Mouse (Mus musculus): ENCODE measurements at regions not wholly inside any gene's neighbourhood (a gene's known extent, or its start where the extent isn't known, plus 50 kb on each side); places are given as distances from the start of the nearest gene placed in this dataset.

DNA sequence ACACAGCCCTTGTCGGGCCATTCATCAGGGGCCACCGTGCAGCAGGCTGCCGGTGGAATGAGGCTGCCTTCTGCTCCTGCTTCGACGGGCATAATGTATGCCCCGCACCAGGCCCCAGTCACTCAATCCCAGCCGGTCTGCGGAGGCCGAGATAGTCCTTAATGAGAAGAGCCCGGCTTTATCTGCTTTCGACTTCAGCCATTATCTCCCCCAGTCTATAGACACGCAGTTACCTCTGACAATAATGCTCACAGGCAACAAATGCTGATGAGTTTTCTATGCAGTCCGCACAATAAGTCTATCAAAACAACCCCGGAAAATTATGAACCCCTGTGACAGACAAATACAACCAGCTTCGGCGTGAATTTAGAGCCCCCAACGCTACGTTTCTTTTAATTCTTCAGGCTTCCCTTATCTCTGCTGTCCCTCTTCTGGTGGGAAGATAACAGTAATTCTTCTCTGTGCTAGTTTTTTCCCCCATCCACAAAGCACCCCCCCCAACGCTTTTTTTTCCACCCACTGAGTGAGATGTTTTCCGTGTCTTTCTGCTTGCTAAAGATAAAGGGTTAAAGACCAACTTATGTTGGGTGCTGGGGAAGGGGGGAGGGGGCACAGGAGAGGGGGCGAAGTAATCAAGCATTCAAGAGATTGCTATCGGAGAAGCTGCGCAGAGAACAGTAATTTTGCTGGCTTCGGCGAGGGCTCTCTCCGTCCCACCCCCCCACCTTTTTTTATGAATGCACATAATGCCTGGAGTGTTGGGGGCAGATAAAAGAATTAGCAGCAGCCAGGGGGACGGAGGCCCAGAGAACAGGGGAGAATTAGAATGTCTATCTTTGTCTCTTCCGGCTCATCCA, 117.8 kb downstream of the Mrm1 start:
- no peak for DNase-seq

DNA sequence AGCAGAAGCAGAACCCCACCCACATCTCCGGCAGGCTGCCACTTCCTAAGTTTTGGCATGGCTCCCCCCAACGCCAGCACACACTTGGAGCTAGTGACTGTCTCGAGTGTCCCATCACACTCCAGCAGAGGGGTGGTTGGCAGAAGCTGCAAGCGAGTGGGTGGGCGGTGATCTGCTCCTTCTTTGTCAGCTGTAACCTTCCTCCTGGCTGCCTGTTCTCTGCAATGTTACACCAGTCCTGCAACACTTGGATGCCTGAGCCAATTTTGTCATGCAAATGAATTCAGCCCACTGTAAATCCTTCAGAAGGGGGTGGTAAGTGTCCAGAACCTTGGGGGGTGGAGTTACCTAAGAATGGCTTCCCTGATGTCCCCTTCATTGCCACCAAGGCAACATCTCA, 121.8 kb downstream of the Mrm1 start:
- DNase-seq, result no peak

DNA sequence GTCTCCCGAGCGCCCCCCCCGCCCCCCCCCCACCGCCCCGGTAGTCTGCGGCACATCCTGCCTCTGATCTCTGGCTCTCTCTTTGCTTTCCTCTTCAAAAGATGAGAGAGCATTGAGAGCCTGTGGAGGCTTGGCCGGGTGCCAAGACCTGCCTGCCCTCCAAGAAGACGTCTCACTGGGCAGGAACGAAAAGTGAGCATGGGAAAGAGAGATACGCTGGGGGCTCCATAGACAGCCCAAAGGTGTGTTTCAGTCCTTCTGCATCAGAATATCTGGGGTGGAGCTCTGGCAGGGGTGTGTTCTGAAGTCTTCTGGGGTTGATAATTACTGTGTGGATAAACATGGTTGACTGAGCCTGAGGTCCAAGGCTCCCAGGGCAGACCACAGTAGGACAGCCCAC, 126.7 kb downstream of the Mrm1 start:
- DNase-seq, result no peak

DNA sequence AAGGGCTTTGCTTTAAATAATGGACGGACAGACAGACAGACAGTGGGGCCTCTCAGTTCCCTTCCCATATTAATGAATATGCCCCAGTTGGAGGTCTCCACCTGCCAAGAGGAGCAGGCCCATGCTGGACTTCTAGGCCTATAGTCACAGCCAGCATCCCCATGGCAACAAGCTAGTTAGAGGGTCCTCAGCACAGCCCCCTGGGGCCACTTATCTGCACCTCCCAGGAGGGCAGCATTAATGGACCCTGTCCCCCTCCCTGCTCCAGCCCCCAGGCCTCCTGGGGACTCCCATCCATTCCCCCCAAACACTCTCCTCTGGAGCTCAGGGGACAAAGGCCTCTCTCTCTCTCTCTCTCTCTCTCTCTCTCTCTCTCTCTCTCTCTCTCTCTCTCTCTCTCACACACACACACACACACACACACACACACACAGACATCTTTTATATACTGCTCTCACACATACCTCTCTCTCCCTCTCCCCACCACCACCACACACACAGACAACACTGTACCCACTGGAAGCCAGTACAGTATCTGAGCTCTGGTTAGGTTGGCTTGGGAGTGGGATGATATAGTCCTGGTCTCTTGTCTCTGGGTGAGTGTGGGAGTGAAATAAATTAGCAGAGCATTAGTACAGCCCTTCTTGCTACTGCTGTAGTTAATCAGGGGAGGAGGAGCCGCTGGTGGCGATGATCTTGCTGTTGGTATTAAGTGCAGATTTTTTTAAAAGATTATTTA, 127.7 kb downstream of the Mrm1 start:
- DNase-seq, result no peak

DNA sequence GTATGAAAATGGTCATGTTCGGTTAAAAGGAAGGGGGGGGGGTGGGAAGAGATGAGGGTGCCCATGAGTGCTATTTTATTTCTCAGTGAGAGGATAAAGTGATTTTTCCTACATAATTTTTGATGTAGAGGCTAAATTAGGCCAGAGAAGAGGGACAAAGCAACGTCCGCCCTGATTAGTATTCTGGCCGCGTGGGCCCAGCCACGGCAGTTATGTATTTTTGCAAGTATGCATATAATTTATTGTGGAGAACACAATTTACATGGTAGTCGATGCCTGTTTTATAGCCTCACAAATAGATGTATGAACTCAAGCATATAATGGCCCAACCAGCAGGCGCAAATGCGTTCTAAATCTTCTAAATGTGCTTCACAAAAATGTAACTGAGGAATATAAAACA, 132.8 kb downstream of the Mrm1 start:
- DNase-seq, result no peak

DNA sequence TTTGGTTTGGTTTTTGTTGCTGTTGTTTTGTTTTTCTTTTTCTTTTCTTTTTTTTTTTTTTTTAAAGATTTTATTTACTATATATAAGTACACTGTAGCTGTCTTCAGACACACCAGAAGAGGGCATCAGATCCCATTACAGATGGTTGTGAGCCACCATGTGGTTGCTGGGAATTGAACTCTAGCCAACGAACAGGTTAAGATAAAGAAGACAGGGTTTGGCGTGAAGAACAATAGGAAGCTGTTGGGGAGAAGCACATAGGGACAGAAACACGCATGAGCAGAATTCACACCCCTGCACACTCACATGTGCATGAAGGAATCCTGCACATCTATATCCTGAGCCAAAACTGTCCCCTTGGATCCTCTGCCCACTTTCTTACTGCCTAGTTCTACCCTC, 135.0 kb downstream of the Mrm1 start:
- no peak for DNase-seq

DNA sequence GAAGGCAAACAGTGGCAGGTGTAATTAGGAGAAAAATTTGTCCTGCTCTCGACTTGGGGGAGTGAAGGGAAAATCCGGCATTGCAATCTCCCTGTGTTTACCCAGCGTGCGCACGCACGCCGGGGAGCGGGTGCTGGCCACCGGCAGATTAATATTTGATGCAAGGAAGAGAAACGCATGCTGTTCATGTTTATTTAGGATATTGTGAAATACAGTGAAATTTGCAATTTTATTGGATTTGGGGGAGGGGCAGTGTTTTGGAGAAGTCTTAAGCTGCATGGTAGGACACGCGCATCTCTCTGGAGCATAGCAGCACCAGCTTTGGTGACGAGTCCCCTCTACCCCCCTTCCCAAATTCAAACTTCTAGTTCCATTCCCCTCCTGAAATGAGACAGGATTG, 136.4 kb downstream of the Mrm1 start:
- DNase-seq, result no peak

DNA sequence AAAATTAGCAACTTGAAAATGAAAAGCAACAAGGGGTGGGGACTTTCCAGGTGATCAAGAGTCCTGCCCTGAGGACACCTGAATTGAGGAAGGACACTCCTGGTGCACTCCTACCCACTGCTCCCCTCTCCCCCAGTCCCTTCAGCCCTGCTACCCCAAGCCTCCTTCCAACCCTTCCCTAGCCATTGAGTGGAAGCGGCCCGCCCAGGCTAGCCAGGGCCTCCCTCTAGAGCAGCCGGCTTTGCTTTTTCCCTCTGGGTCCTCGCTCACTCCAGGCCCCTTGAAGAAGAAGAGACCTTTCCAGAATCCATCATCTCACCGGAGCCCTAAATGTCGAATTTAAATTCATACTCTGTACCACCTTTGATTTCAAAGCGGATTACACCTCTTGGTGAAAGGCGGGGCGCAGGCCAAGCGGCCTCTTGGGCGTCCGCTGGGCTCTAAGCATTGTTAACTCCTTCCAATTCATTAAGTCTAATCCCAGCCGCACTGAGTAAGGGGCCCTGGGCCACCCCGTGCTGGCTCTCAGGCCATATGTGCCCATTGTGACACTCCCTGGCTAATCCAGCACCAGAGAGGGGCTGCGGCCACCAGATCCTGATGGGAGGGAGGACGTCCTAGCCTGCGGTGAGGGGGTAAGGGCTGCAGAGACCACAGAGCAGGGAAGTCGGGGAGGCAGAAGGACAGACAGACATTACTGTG, 142.8 kb downstream of the Mrm1 start:
- DNase-seq, result no peak

DNA sequence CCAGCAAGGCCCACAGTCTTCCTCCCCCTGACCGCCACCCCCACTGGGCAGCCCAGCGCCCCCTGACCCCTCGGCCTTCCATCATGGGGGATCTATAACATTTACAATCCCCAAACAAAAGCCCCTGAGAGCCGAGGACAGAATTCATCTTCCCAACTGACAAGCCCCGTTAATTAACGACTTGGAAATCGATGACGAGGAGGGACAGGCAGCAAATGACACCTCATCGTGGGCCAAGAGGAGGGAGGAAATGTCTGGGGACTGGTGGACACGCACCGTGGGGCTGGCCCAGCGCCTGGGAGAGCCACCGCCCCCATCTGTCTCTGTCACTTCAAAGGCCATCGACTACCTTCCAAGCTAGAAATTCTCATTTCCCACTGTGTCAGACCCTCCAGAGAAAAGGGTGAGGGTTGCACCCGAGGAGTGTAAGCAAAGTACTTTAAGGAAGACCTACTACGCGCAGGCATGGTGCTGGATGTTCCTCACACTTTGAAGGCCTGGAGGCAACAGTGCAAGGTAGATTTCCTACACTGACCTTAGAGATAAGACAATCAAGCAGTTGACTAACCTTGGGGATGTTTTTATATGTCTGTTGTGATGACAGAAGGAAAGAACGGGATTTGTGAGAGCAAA, 146.4 kb downstream of the Mrm1 start:
- DNase-seq, result no peak

DNA sequence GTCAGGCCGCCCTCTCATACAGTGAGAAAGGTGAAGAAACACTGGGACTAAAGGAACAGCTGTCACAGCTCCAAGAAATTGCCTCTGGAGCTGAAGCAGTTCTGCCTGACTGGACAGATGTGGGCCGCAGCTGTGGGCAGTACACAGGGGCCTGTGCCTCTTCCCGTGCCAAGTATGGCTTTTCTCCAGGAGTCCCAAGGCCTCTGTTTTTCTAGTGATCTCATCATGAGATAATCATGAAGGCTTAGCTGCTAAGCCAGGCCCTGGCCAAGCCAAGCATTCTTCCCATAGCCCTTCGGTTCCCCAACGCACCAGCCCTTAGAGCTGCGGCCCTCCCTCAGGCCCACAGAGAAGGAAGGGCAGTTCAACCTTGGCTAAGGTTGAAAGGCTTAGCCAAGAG, 146.2 kb upstream of the Lhx1 start:
- no peak for DNase-seq

DNA sequence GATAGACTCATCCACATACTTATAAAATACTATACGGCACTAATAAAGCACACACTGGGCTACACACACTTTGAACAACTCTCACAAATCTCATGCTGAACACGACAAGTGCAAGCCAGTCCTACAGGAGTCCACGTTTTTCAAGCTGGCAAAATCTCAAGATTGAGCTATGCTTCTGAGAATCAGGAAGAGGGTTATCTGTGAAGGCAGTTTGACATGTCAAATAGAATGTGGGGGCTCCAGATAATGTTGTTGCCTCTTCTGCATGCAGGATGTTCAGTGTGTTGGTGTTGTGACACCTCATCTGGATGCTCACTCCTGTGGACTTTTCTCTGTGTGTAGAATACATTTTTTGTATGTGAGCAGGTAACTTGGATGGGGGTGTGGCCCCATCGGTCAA, 142.4 kb upstream of the Lhx1 start:
- DNase-seq, result no peak

DNA sequence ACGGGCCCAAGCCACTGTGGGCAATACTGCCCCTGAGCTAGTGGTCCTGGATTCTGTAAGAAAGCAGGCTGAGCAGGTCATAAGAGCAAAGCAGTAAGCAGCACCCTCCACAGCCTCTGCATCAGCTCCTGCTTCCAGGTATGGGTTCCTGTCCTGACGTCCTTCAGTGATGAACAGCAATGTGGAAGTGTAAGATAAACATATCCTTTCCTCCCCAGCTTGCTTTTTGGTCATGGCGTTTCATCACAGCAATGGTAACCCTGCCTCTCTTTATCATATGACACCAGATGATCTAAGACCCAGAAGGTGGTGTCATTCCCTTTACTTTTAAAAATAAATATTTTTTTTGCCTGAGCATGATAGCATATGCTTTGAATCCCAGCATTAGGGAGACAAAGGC, 138.9 kb upstream of the Lhx1 start:
- no peak for DNase-seq

DNA sequence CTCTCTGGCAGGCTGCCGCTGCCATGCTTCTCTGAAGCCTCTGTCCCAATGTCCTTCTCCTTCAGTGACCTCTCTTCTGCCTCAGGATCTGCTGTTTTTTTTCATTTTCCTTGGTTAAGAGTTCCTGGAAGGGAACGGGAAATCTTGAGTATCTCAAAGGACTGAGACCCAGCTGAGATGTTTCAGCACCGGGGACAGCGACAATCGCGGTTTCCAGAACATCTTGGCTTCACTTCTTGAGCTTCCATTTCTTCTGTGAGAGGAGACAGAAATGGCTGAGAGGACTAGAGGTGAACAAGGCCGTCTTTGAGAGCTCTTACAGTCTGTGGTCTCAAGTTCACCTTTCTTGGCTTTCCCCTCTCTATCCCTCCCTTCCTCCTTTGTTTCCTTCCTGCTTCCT, 136.6 kb upstream of the Lhx1 start:
- peak in 1 of 2 experiments; percentile 45 for DNase-seq

DNA sequence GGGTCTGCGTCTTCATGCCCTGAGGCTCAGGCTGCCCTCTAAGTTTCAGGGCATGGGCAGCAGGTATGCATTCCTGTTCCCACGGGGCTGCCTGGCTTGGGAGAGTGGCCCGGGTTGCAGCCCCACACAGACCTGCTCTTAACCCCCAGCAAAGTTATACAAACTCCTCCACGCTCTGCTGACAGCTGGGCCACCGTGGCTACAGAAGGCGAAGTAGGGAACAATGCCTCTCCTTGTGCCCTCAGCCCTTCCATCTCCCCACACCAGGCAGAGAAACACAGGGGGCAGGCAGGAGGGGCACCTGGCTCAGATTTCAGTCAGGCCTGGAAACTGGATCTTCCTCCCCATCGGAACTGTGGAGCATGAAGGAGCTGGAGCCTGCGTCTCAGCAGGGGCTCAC, 135.5 kb upstream of the Lhx1 start:
- DNase-seq, result no peak

DNA sequence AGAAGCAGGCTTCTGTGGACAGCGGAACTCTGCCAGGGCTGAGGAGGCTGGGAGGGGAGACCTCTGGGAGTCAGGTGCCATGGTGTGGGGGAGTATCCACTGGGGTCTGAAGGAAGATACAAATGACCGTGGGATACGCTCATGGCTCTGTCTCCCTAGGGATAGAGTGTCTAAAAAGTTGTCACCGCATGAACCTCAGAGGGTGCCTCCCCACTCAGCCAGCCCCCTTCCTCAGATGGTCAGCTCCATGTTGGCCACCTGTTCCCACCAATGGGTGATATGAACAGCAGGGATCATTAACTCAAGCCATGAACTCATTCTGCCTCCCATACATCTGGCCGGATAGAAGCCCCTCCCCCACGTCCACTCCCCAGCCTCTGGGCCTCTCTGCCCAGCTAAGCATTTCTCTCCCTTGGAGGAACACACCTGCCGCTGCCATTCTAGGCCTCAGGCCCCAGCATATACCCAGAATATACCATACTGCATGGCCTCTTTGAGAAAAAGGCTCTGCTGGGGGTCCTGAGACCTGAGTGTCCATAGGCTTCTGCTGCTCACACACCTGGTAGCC, 134.1 kb upstream of the Lhx1 start:
- no peak for DNase-seq

DNA sequence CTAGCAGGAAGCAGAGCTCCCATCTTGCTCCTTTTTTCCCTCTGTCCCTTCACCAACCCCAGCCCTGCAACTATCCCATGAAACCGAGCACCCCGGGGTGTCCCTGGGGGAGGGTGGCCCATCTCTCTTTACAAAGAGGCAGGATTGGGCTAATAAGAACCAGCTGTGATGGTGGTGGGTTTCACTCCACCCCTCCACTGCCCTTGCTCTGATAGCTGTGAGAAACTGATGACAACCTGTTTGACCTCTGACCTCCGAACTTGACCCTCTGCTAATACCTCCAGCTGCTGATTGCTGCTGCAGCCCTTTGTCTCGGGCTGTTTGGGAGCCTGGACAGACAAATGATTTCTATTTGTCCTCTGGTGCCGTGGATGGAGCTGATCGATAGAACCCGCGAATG, 128.1 kb upstream of the Lhx1 start:
- no peak for DNase-seq

DNA sequence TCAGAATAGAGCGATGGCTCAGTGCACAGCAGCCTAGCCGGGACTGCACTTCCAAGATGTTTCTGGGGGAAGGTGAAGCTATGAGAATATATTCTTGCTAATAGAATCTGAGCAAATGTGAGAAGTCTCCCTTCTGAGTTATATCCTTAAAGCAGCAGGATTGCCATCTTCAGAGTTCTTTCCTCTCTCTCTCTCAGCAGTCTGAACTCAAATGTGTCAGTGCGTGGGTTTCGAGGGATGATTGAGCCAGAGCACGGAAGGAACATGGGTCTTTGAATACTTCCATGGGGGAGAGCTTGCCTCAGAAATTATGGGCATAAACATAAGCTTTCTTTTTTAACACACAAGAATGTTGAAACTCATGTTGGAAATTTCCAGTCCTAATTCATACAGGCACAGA, 123.6 kb upstream of the Lhx1 start:
- no peak for DNase-seq

DNA sequence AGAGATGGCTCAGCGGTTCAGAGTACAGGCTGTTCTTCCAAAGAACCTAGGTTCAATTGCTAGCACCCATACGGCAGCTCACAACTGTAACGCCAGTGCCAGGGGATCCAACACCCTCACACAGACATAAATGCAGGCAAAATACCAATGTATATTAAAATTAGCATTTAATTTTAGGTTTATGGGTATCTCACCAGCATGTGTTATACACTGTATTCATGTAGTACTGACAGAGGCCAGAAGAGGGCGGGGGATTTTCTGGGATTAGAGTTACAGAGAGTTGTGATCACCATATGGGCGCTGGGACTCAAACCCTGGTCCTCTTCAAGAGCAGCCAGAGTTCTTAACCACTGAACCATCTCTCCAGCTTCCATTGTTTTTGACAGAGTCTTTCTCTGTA, 121.8 kb upstream of the Lhx1 start:
- DNase-seq, result no peak

DNA sequence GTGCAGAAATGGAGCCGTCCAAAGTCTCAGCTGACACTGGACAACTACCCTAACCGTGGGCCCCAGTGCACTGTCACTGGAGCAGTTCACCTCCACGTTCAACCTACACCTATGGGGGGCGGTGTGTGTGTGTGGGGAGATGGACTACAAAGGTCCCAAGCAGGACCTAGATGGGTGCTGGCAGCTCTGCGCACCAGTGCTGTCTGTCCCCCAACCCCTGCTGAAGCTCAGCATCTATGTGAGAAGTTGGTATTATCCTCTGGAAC, 117.7 kb upstream of the Lhx1 start:
- DNase-seq, result no peak

DNA sequence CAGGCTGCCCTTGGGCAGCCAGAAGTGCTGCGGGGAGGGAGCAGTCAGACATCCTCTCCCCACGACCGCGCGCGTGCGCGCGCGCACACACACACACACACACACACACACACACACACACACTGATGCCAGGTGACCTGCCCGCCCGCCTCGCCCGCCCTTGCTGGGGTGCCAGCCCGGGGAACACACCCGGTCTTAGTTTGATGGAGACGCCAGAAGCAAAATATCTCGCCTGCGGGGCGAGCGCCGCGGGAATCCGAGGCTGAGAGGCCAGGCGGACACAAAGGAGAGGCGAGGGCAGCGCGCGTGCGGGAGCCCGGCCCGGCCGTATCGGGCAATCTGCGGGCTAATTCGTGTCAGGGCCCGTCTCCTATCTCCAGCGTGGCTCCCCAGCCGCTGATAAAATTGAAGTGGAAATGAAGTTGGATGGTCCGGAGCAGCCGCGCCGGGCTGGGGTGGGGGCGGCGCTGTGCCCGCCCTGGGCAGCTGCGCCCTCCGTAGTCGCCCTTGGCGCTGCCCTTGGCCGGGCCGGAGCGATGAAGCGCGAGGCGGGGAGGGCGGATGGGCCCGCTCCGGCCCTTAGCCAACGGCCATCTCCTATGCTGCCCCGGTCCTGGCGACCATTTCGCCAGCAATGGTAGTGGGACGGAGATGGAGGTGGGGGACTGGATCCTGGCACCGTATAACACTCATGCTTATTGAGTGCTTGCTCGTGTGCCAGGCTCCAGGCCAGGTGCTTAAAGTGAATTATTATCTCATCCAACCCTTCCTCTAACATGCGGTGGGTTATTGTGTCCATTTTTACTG, 117.2 kb upstream of the Lhx1 start:
- DNase-seq, result peak; percentile 3 to 12

DNA sequence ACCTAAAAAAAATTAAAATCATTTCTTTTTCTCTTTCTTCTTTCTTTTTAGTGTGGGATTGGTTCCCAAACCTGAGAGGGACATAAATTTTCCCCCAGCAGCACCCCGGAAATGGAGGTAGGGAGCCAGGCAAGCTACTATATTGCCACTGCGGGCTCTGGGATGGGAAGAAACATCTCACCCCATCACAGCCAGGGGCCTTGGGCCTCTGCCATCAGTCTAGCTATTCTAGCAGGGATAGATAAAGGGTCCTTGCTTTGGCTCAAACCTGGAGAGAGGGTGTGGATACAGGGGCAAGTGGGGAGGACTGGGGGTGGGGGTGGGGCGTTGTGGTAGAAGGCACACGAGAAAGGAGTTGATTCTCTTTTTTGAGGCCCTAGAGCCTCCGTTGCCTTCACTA, 116.3 kb upstream of the Lhx1 start:
- DNase-seq, result no peak

DNA sequence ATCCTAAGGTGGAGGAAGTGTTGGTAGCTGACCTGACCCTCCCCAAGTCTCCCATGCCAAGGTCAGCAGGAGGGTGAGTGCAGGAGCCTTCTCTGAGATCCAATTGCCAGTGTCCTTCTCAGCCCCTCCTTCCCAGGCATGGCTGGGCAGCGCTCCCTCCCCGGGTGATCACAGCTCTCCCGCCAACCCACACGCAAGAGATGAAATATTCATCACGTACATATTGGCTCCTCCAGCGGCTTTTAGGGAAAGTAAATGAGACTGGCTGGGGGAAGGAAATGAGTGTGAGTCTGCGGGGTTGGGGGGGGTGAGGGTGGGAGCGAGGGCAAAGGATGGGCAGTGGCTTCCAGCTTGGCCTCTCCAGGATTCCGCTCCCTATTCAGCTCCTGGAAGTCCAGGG, 113.0 kb upstream of the Lhx1 start:
- no peak for DNase-seq

All from heart, adult 18-20 months (tissue).